Mouse (Mus musculus): ENCODE results near the gene Lcmt2.
"Not testable (repeated sequence)": the region's sequence is repeated elsewhere in the genome, so short reads cannot be mapped to it uniquely, and the experiment has no call there.

The Lcmt2 gene

DNA sequence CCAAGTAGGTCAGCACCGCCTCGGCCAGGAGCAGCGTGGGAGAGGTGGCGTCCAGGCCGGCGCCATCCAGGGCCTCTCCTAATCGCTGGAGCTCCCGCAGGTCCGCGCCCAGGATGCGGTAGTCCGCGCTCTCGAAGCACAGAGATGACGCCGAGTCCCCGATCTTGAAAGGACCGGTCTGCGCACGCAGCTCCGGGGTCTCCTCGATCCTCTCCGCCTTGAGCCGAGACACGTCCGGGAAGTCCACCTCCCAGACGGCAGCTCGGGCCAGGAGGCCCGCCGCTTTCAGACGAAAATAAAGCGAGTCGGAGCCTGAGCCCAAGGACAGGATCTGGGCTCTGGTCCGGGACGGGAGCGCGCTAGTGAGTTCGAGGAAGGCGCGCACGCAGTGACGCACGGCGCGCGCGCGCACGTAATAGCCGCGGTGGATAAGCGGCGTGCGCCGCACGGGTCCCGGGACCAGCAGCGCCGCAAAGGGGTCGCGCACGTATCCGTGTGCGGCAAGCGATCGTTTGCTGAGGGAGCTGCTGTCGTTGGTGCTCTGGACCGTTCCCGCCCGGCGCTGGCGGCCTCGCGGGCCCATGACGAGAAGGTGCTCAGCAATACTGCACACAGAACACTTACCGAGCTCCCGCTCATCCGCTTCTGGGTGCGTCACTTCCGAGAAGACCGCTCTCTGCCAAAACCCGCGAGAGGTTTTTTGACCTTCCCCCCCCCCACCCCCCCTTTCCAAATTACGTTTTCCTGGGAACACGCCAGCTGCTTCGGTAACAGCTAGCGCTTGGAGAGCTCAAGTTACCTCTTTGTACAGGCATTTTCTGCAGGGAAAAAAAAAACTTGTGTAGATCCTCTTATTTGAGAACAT is at the start of gene Lcmt2, which contains the start of gene Adal:
Gene Lcmt2 (minus strand): TSS at position 636 of the 865 bp plus-strand sequence.
Gene Adal (plus strand): TSS at position 411 of the 865 bp plus-strand sequence.
- DNase-seq (ENCODE audit: low spot score in 2 of 2): peak; percentile 88 to 89

GRCm38 (mm10) chr2:121188530-121188929 is 48.1 kb upstream of the Lcmt2 start:
- DNase-seq (ENCODE audit: low spot score in 2 of 2): no peak

DNA sequence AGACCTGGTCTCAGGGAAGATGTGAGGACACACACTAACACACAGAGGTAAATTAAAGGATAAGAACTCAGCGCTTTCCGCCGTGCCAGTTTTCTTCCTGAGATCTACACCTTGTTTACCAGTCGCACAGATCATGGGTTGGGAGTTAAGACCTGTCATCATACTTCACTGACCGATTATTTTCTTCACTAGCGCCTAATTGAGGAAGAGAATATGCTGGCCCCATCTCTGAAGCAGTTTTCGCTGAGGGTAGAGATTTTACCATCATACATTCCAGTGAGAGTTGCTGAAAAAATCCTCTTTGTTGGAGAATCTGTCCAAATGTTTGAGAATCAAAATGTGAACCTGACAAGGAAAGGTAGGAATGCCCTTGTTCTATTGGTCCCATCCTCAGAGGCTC is 43.7 kb upstream of the Lcmt2 start:
- no peak for DNase-seq (ENCODE audit: low spot score in 2 of 2)

DNA sequence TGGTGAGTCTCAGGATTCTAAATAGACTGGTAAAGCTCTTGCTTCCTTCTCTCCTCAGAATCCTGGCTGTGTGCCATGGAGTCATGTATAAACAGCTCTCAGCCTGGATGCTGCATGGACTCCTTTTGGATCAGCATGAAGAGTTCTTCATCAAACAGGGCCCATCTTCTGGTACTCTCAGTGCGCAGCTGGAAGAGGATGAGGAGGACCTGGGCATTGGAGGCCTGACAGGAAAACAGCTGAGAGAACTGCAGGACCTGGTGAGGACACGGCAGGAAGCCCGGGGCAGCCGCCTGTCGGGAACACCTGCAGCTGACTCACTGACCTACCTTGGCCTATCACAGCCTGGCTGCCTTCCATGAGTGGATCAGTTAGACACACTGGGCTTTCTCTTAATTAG is 43.0 kb upstream of the Lcmt2 start:
- DNase-seq (ENCODE audit: low spot score in 2 of 2): no peak

DNA sequence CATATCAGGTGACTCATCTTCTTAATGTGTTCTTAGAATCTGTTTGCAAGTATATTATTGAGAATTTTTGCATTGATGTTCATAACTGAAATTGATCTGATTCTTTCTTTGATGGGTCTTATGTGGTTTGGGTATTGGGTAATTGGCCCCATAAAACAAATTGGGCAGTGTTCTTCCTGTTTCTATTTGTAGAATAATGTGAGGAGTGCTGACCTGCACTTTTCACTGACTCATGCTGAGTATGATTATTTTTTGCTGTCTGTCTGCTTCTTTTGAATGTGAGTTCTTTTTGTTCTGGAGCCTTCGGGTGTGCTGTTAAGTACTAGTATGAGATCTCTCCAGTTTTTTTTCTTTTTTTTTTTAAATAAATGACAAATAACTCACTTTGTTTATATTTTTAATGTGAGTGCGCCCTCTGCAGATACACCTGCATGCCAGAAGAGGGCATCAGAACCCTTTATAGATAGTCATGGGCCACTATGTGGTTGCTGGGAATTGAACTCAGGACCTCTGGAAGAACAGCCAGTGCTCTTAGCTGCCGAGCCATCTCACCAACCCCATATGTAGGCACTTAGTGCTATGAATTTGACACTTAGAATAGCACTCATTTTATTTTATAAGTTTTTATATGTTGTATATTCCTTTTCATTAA is 38.5 kb upstream of the Lcmt2 start:
- DNase-seq (ENCODE audit: low spot score in 2 of 2): no peak

GRCm38 (mm10) chr2:121170980-121171742 is 30.7 kb upstream of the Lcmt2 start, which contains the start of gene Zscan29:
TSS of gene Zscan29 (minus strand) at chr2:121171125.
- DNase-seq (ENCODE audit: low spot score in 2 of 2): peak; percentile 87 to 89

DNA sequence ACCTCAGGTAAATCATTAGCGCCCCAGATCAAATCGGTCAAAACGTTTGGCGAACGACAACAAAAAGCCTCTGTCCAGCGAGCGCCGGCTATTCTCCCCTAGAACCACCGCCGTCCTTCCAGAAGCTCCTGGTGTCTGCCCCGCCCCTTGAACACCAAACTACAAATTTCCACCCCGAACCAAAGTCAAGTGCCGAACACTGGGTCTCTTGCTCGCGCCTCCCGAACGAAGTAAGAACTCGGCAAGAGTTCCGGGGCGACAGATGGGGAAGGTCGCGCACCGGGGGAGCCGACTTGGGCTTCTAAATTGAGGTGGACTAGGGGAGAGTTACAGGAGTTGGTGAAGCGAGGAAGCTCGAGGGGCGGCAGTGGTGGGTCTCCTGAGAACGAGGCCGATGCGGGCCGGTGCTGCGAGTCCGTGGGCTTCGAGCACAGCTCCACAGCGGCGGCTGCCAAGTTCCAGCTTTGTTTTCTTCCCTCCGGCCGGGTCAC is 30.1 kb upstream of the Lcmt2 start, which contains the start of gene Tubgcp4:
Gene Tubgcp4 (plus strand): TSS at position 174 of the 491 bp plus-strand sequence.
- peak in 1 of 2 experiments; percentile 62 for DNase-seq (ENCODE audit: low spot score in 2 of 2)

DNA sequence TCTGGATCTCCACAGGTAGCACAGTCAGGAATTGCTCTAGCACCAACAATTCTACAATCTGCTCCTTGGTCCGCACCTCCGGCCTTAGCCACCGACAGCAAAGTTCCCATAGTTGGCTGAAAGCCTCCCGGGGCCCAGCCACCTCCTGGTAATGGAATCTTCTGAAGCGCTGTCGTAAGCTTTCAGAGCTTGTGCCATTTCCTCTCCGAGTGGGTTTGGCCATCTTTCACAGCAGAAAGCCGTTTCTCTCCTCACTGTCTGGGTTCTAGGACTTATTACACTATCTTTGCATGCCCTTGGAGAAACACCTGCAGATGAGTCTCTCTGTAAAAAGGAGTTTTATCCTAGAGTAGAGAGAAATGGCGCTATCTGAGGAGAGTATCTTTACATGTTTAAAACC is 29.4 kb upstream of the Lcmt2 start:
- no peak for DNase-seq (ENCODE audit: low spot score in 2 of 2)

- no peak for DNase-seq (ENCODE audit: low spot score in 2 of 2)
Observed at GRCm38 (mm10) chr2:121169173-121169572, 28.7 kb upstream of the Lcmt2 start.

DNA sequence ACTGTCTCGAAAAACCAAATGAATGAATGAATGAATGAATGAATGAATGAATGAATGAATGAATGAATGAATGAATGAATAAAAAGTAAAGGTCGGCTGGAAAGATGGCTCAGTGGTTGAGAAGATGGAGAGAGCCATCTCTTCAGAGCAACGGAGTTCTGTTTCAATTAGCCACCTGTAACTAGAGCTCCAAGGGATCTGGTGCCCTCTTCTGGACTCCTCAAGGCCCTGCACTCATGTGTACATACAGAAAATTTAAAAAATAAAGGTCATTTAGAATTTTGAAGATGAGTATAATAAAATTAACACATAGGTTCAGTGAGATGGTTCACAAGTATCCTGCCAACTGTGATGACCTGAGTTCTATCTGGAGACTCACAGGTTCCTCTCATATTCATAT is 12.6 kb upstream of the Lcmt2 start:
- no peak for DNase-seq (ENCODE audit: low spot score in 2 of 2)

- DNase-seq (ENCODE audit: low spot score in 2 of 2): no peak
Observed at GRCm38 (mm10) chr2:121149679-121150078, 9.2 kb upstream of the Lcmt2 start.

DNA sequence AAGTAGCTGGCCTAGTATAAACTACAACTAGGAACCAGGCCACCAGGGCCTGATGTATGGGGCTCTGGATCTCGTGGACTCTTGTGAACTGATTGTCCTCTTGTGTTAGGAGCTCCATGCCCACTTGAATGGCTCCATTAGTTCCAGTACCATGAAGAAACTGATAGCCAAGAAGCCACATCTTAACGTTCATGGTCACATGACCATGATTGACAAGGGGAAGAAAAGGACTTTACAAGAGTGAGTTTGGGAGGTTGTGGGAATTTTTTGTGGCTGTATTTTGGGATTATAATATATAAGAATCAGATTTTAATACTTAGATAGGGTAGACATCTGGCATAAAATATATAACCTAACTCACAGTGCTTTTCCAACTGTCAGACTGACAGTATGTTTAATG is 2.0 kb upstream of the Lcmt2 start:
- no peak for DNase-seq (ENCODE audit: low spot score in 2 of 2)

DNA sequence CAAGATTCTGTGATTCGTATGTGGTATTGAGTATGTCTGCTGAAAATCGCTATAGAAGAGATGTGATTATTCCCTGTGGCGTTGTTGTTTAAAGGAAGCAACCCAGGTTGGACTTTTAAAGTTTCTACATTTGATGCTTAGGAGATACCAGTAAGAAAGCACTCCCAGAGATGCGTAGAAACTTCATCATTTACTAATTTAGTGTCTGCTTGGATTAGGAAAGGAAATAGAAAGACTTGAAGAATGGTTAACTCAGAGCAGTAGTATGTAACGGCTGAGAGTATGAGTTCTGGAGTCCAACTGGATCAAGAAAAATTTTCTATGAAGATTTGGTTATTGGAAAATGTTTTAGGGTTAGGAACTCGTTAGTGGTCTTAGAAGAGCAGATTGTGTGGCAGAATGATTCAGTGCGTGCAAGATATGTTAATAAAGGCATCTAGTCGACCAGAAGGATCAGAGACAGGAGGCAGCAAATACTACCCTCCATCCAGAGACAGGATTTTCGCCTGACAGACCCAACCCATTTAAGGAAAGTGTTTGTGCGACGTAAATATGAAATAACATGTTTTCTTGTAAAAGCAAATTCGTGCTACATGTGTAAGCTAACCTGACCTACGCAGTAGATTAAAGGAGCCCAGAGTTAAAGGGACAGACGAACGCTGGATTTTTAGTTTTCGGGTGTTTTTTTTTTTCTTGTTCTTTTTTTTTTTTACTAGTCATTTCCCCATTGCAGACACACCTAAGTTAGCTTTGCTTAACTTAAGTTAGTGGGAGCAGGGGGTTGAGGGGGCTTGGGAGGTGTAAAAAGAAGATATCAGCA is 973 bp upstream of the Lcmt2 start:
- no peak for DNase-seq (ENCODE audit: low spot score in 2 of 2)

- DNase-seq (ENCODE audit: low spot score in 2 of 2): no peak
Observed at GRCm38 (mm10) chr2:121139266-121140017, 1.0 kb downstream of the Lcmt2 start.

DNA sequence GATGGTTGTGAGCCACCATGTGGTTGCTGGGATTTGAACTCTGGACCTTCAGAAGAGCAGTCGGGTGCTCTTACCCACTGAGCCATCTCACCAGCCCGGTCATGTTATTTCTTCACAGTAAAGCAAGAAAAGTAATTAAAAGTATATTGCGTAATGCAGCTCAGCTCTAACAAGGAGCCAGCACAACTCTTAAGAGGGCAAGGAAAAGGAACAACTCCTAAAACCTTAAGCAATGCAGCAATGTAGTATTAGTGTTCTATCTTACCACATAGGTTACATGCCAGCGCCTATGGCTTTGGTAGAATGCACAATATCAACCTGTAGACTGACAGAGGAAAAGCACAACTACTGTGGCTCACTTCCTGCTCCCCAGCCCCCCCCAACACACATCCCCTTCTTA is 3.1 kb downstream of the Lcmt2 start:
- no peak for DNase-seq (ENCODE audit: low spot score in 2 of 2)

DNA sequence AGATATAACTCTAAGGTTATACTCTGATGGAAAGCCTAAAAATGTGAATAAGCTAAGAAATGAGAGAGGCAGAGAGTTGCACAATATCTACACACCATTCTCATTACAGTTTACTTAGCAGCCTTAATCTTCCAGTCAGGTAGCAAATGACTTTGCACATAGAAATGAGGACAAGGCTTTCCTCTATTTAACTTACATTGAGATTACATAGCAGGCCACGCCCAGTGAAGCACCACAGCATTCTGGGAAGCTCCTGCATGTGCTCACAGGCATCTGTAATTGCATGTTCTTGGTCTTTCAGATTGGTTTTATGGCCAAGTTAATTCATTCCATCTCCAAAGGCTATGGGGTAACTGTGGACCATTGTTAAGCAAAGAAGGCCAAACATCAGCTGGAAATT is 7.6 kb downstream of the Lcmt2 start:
- DNase-seq (ENCODE audit: low spot score in 2 of 2): no peak

- no peak for DNase-seq (ENCODE audit: low spot score in 2 of 2)
Observed at GRCm38 (mm10) chr2:121128865-121129620, 11.4 kb downstream of the Lcmt2 start.

GRCm38 (mm10) chr2:121127536-121127935 is 12.9 kb downstream of the Lcmt2 start:
- DNase-seq (ENCODE audit: low spot score in 2 of 2): no peak

GRCm38 (mm10) chr2:121126302-121126701 is 14.2 kb downstream of the Lcmt2 start:
- DNase-seq (ENCODE audit: low spot score in 2 of 2): not testable (repeated sequence)

- DNase-seq (ENCODE audit: low spot score in 2 of 2): no peak
Observed at GRCm38 (mm10) chr2:121119260-121119659, 21.2 kb downstream of the Lcmt2 start.

Measured in urinary bladder, postnatal 4 days (tissue).